Mouse (Mus musculus): ENCODE measurements at regions not wholly inside any gene's neighbourhood (a gene's known extent, or its start where the extent isn't known, plus 50 kb on each side); places are given as distances from the start of the nearest gene placed in this dataset.
"Not testable (repeated sequence)": the region's sequence is repeated elsewhere in the genome, so short reads cannot be mapped to it uniquely, and the experiment has no call there.

DNA sequence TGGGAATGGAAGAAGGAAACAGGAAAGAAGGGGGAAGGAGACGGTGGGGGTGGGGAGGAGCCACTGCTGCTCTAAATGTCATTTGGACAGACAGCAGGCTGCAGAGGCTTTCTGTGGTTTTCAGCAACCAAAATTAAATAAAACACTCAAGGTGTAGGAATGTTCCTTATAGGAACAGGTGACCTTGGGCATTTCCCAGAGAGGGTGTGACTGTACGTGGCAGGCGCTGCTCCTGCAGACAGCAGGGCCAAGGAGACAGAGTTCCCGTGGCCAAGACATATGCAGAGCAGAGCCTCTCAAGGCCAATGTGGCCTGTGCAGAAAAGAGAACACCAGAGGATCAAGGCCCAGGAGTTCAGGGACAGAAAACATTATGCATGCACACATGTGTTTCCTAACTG lies 175.9 kb upstream of the Afdn start:
- no peak for DNase-seq (ENCODE audit: low spot score)

DNA sequence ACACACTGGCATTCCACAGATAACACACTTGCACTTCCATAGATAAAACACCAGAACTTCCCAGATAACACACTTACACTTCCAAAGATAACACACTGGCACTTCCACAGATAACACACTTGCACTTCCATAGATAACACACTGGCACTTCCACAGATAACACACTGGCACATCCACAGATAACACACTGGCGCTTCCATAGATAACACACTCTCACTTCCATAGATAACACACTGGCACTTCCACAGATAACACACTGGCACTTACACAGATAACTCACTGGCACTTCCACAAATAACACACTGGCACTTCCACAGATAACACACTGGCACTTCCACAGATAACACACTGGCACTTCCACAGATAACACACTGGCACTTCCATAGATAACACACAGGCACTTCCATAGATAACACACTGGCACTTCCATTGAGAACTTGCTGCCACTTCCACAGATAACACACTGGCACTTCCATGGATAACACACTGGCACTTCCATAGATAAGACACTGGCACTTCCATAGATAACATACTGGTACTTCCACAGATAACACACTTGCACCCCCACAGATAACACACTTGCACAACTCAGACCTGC lies 170.0 kb upstream of the Afdn start:
- DNase-seq (ENCODE audit: low spot score): not testable (repeated sequence)

Data from MN1 (cell line).